Mouse (Mus musculus): Measurements from ENCODE around the gene Nepn.

DNA sequence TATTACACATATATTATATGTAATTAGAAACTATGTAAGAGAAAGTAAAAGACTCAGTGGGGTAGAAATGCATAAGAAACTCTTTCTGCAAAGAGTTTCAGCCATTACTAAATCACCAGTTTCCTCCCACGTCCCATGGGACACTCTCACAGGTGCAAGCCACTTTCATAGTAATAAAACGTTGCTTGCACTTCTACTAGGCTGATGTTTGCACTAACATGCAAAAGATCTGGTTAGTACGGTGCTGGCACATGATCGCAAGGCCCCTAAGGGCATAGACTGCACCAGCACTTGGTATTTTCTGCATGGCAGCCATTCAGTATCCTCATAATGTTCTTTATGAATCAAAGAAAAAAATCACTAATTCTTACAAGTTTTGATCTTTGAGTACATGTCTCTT is 14.9 kb upstream of the Nepn start:
- TF ChIP-seq CTCF (IDR thresholded peaks at IDR 0.05; ENCODE audit: borderline replicate concordance, extremely low read depth, insufficient read depth, insufficient read length) (no peak), POLR2A (IDR thresholded peaks at IDR 0.05; ENCODE audit: borderline replicate concordance, extremely low read depth, insufficient read depth, insufficient read length, poor library complexity, severe bottlenecking) (no peak)
